In genomic region chr7:137009732-137010275, GRCm38 (mm10) we compare ENCODE assay signal across 19 mouse cellular contexts.
DNase-seq lines count a peak whose midpoint lies in the region; ATAC-seq and TF ChIP-seq lines count a peak whose summit lies in the region.
"Had no signal": no experiment of that assay in that cellular context is flagged by ENCODE, and none has a peak within 500 bp of the region (broad histone marks: within the 10 kb centered on the region; RNA-seq: fewer than 3 reads in every experiment).

No protein-coding gene starts in this region.

- H3K36me3 ChIP-seq in forebrain, embryonic 13.5 days (ENCODE audit: poor library complexity, severe bottlenecking) = no peaks in the 10 kb centered on the region
- no peaks in the 10 kb centered on the region for H3K36me3 ChIP-seq in forebrain, embryonic 15.5 days
- H3K36me3 ChIP-seq in heart, postnatal 0 days (replicated peaks; ENCODE audit: control insufficient read depth, insufficient read depth, low read length) = no peaks in the 10 kb centered on the region
- H3K36me3 ChIP-seq in lung, embryonic 14.5 days (ENCODE audit: insufficient read depth) = no peaks in the 10 kb centered on the region
- H3K36me3 ChIP-seq in embryonic facial prominence, embryonic 14.5 days (ENCODE audit: control insufficient read depth, insufficient read depth, low read length) = no peaks in the 10 kb centered on the region
- H3K36me3 ChIP-seq: G1E; limb, embryonic 13.5 days; liver, embryonic 13.5 days; lung, embryonic 15.5 days; midbrain, embryonic 12.5 days had no signal

- no peak overlapping the region for H3K9ac ChIP-seq in forebrain, embryonic 13.5 days
- H3K9ac ChIP-seq in forebrain, embryonic 15.5 days (replicated peaks) = no peak overlapping the region
- no peak overlapping the region for H3K9ac ChIP-seq in heart, postnatal 0 days (replicated peaks; ENCODE audit: low read depth, low read length)
- H3K9ac ChIP-seq in lung, embryonic 14.5 days = no peak overlapping the region
- no peak overlapping the region for H3K9ac ChIP-seq in embryonic facial prominence, embryonic 14.5 days (ENCODE audit: low read depth, low read length)
- H3K9ac ChIP-seq: limb, embryonic 13.5 days; liver, embryonic 13.5 days; lung, embryonic 15.5 days; midbrain, embryonic 12.5 days had no signal

- no peak overlapping the region for H3K4me2 ChIP-seq in forebrain, embryonic 13.5 days
- no peak overlapping the region for H3K4me2 ChIP-seq in forebrain, embryonic 15.5 days (replicated peaks)
- H3K4me2 ChIP-seq in heart, postnatal 0 days (ENCODE audit: low read depth, low read length) = no peak overlapping the region
- no peak overlapping the region for H3K4me2 ChIP-seq in lung, embryonic 14.5 days
- no peak overlapping the region for H3K4me2 ChIP-seq in embryonic facial prominence, embryonic 14.5 days (ENCODE audit: low read depth, low read length)
- H3K4me2 ChIP-seq: limb, embryonic 13.5 days; liver, embryonic 13.5 days; lung, embryonic 15.5 days; midbrain, embryonic 12.5 days had no signal

- peak; percentile 10 for DNase-seq in heart, postnatal 0 days (ENCODE audit: low spot score)
- no peak for DNase-seq in heart, adult 8-10 months (ENCODE audit: low spot score)
- peak; percentile 20 for DNase-seq in lung, embryonic 14.5 days
- DNase-seq in lung, postnatal 10 days = no peak
- DNase-seq in embryonic facial prominence, embryonic 14.5 days (ENCODE audit: low spot score) = peak; percentile 28
- DNase-seq: cerebellum, adult 8-10 months; liver, embryonic 13.5 days; right cerebral cortex, postnatal 14 days; spleen, adult 18-20 months; thymus, postnatal 36 days had no signal

- ATAC-seq in forebrain, embryonic 13.5 days = peak; percentile 16; the same call in 1 of the 2 replicates
- no peak for ATAC-seq in forebrain, embryonic 15.5 days (replicated peaks)
- ATAC-seq in heart, postnatal 0 days (ENCODE audit: insufficient read depth, low read depth) = peak; percentile 57
- ATAC-seq in lung, embryonic 14.5 days (ENCODE audit: insufficient read depth) = no peak
- no peak; the same call in 1 of the 2 replicates for ATAC-seq in embryonic facial prominence, embryonic 14.5 days (ENCODE audit: low read depth)
- ATAC-seq: intestine, postnatal 0 days had no signal

- no peak for TF ChIP-seq CTCF in heart, postnatal 0 days (IDR thresholded peaks at IDR 0.05; ENCODE audit: low read depth)
- TF ChIP-seq CTCF in lung, embryonic 14.5 days (IDR thresholded peaks at IDR 0.05; ENCODE audit: low read depth) = no peak

- H3K9me3 ChIP-seq in forebrain, embryonic 13.5 days (replicated peaks) = no peaks in the 10 kb centered on the region
- H3K9me3 ChIP-seq in forebrain, embryonic 15.5 days = no peaks in the 10 kb centered on the region
- no peaks in the 10 kb centered on the region for H3K9me3 ChIP-seq in heart, postnatal 0 days (replicated peaks; ENCODE audit: control insufficient read depth, low read length)
- no peaks in the 10 kb centered on the region for H3K9me3 ChIP-seq in lung, embryonic 14.5 days (ENCODE audit: low read depth, low read length)
- no peaks in the 10 kb centered on the region for H3K9me3 ChIP-seq in embryonic facial prominence, embryonic 14.5 days (ENCODE audit: control insufficient read depth, low read length)
- H3K9me3 ChIP-seq: limb, embryonic 13.5 days; liver, embryonic 13.5 days; lung, embryonic 15.5 days; midbrain, embryonic 12.5 days had no signal

- TF ChIP-seq EP300 in heart, postnatal 0 days (IDR thresholded peaks at IDR 0.05; ENCODE audit: low read depth) = no peak

- 81% methylated on average over 19 of the region's 19 CpGs for WGBS in forebrain, embryonic 13.5 days
- WGBS in forebrain, embryonic 15.5 days = 72% methylated on average over 19 of the region's 19 CpGs
- WGBS in heart, postnatal 0 days = 55% methylated on average over 19 of the region's 19 CpGs
- WGBS in lung, embryonic 14.5 days = 82% methylated on average over 19 of the region's 19 CpGs
- 80% methylated on average over 19 of the region's 19 CpGs for WGBS in embryonic facial prominence, embryonic 14.5 days

- H3K4me3 ChIP-seq in forebrain, embryonic 13.5 days = no peak overlapping the region
- no peak overlapping the region for H3K4me3 ChIP-seq in forebrain, embryonic 15.5 days
- no peak overlapping the region for H3K4me3 ChIP-seq in heart, postnatal 0 days (ENCODE audit: low read depth, low read length)
- no peak overlapping the region for H3K4me3 ChIP-seq in lung, embryonic 14.5 days (ENCODE audit: low read depth, low read length)
- H3K4me3 ChIP-seq in embryonic facial prominence, embryonic 14.5 days (ENCODE audit: low read depth, low read length) = no peak overlapping the region
- H3K4me3 ChIP-seq: limb, embryonic 13.5 days; liver, embryonic 13.5 days; lung, embryonic 15.5 days; midbrain, embryonic 12.5 days had no signal

- H3K27me3 ChIP-seq in forebrain, embryonic 13.5 days = no peaks in the 10 kb centered on the region
- 0 out of 2 replicates have a peak, but pooled peaks cover 5% of the 10 kb centered on the region for H3K27me3 ChIP-seq in forebrain, embryonic 15.5 days
- H3K27me3 ChIP-seq in heart, postnatal 0 days (ENCODE audit: control insufficient read depth, insufficient read depth, low read length) = peaks cover 7% of the 10 kb centered on the region; the same call in 1 of the 2 replicates
- H3K27me3 ChIP-seq in lung, embryonic 14.5 days (ENCODE audit: insufficient read depth, low read length) = no peaks in the 10 kb centered on the region
- no peaks in the 10 kb centered on the region for H3K27me3 ChIP-seq in embryonic facial prominence, embryonic 14.5 days (replicated peaks; ENCODE audit: control insufficient read depth, insufficient read depth, low read length)
- H3K27me3 ChIP-seq: liver, embryonic 13.5 days had no signal

- H3K27ac ChIP-seq in forebrain, embryonic 13.5 days = no peak overlapping the region
- H3K27ac ChIP-seq in forebrain, embryonic 15.5 days (replicated peaks) = no peak overlapping the region
- H3K27ac ChIP-seq in heart, postnatal 0 days (ENCODE audit: low read depth) = no peak overlapping the region
- H3K27ac ChIP-seq in lung, embryonic 14.5 days (ENCODE audit: low read depth) = no peak overlapping the region
- no peak overlapping the region for H3K27ac ChIP-seq in embryonic facial prominence, embryonic 14.5 days (replicated peaks; ENCODE audit: low read depth, low read length)
- H3K27ac ChIP-seq: kidney, postnatal 0 days; limb, embryonic 13.5 days; liver, embryonic 13.5 days; lung, embryonic 15.5 days; macrophage; midbrain, embryonic 12.5 days had no signal

- H3K4me1 ChIP-seq in forebrain, embryonic 13.5 days = peaks cover 7% of the 10 kb centered on the region
- H3K4me1 ChIP-seq in forebrain, embryonic 15.5 days = peaks cover 9% of the 10 kb centered on the region; the same call in 1 of the 2 replicates
- H3K4me1 ChIP-seq in heart, postnatal 0 days (ENCODE audit: control insufficient read depth, insufficient read depth) = 0 out of 2 replicates have a peak, but pooled peaks cover 5% of the 10 kb centered on the region
- H3K4me1 ChIP-seq in lung, embryonic 14.5 days (ENCODE audit: insufficient read depth) = no peaks in the 10 kb centered on the region
- peaks cover 23% of the 10 kb centered on the region for H3K4me1 ChIP-seq in embryonic facial prominence, embryonic 14.5 days (ENCODE audit: control insufficient read depth, insufficient read depth, low read length)
- H3K4me1 ChIP-seq: liver, embryonic 13.5 days; lung, embryonic 15.5 days had no signal

Comparison
In these comparisons a context has a peak if more than half of its experiments do, and no peak if none do; other contexts are left out.
1. ATAC-seq: peak in forebrain, embryonic 13.5 days (single experiment) and heart, postnatal 0 days (single experiment); none in forebrain, embryonic 15.5 days (single experiment), lung, embryonic 14.5 days (single experiment) and embryonic facial prominence, embryonic 14.5 days (single experiment).
2. DNase-seq: peak in heart, postnatal 0 days (single experiment), lung, embryonic 14.5 days (single experiment) and embryonic facial prominence, embryonic 14.5 days (single experiment); none in heart, adult 8-10 months (single experiment) and lung, postnatal 10 days (single experiment).